Mouse (Mus musculus): ENCODE measurements at regions not wholly inside any gene's neighbourhood (a gene's known extent, or its start where the extent isn't known, plus 50 kb on each side); places are given as distances from the start of the nearest gene placed in this dataset.
A peak's percentile ranks its signal among the peaks of the same experiment; 100 is the strongest.
"Not testable (repeated sequence)": the region's sequence is repeated elsewhere in the genome, so short reads cannot be mapped to it uniquely, and the experiment has no call there.

GRCm38 (mm10) chr3:113105979-113106378 is 152.7 kb downstream of the Amy2a5 start:
- DNase-seq: no peak

GRCm38 (mm10) chr3:113090850-113091249 is 167.8 kb downstream of the Amy2a5 start:
- DNase-seq: not testable (repeated sequence)

GRCm38 (mm10) chr3:113080704-113081103 is 177.9 kb downstream of the Amy2a5 start:
- DNase-seq: peak; percentile 38

Data from adrenal gland, postnatal 25 days (tissue).